Comparison of ENCODE assay signal across 34 mouse cellular contexts in the genomic region with DNA sequence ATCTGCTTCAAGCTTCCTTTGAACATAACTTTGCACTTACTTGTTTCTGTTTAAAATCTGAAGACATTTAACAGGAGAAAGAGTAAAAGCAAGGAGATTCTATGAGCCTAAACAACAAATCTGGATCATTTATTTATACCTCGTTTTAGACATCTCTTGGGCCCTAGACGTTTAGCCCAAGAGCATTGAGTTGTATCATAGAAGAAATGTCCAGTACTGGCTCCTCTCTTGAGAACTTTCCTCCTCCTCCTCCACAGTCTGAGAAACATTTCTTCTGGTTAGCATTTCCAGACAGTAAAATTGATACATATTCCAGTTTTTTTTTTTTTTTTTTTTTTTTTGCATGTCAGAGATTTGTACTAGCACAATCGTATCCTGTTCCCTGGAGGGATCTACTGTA. TPM values are rescaled to one million over a fixed set of nuclear protein-coding genes. Genes with fewer than 3 reads are reported as not detected.
"Had no signal": no experiment of that assay in that cellular context is flagged by ENCODE, and none has a peak within 500 bp of the region (broad histone marks: within the 10 kb centered on the region; RNA-seq: fewer than 3 reads in every experiment).

A gene (minus strand): TSS at position 101 of the 400 bp plus-strand sequence.

- H3K4me3 ChIP-seq: embryonic facial prominence, embryonic 10.5 days; embryonic facial prominence, embryonic 12.5 days; embryonic facial prominence, embryonic 13.5 days; embryonic facial prominence, embryonic 15.5 days; erythroblast, embryonic 14.5 days; forebrain, embryonic 10.5 days; forebrain, embryonic 12.5 days; forebrain, embryonic 13.5 days; forebrain, embryonic 15.5 days; gastrocnemius, adult 2 months had no signal

- H3K4me1 ChIP-seq: embryonic facial prominence, embryonic 10.5 days; embryonic facial prominence, embryonic 12.5 days; embryonic facial prominence, embryonic 13.5 days; embryonic facial prominence, embryonic 15.5 days; forebrain, embryonic 10.5 days; forebrain, embryonic 12.5 days; forebrain, embryonic 13.5 days; forebrain, embryonic 15.5 days had no signal

- H3K9me3 ChIP-seq: embryonic facial prominence, embryonic 10.5 days; embryonic facial prominence, embryonic 12.5 days; embryonic facial prominence, embryonic 13.5 days; embryonic facial prominence, embryonic 15.5 days; forebrain, embryonic 10.5 days; forebrain, embryonic 12.5 days; forebrain, embryonic 13.5 days; forebrain, embryonic 15.5 days had no signal

- H3K4me2 ChIP-seq: embryonic facial prominence, embryonic 12.5 days; embryonic facial prominence, embryonic 13.5 days; embryonic facial prominence, embryonic 15.5 days; forebrain, embryonic 12.5 days; forebrain, embryonic 13.5 days; forebrain, embryonic 15.5 days had no signal

- H3K9ac ChIP-seq: embryonic facial prominence, embryonic 12.5 days; embryonic facial prominence, embryonic 13.5 days; embryonic facial prominence, embryonic 15.5 days; forebrain, embryonic 12.5 days; forebrain, embryonic 13.5 days; forebrain, embryonic 15.5 days; forebrain, postnatal 0 days had no signal

- H3K36me3 ChIP-seq: embryonic facial prominence, embryonic 10.5 days; embryonic facial prominence, embryonic 12.5 days; embryonic facial prominence, embryonic 13.5 days; embryonic facial prominence, embryonic 15.5 days; forebrain, embryonic 10.5 days; forebrain, embryonic 12.5 days; forebrain, embryonic 15.5 days had no signal

- DNase-seq: cerebellum, adult 2 months; cerebellum, adult 8-10 months; cerebellum, adult 9-10 months; cerebellum, adult 9-11 months; cerebellum, postnatal 10 days; cerebellum, postnatal 14 days; cerebellum, postnatal 25 days; cerebellum, postnatal 36 days; embryo, embryonic 11 days; forebrain, postnatal 0 days; gastrocnemius, adult 2 months; gastrocnemius, postnatal 10 days; gastrocnemius, postnatal 14 days; gastrocnemius, postnatal 25 days; gastrocnemius, postnatal 36 days; heart, adult 11 months; heart, adult 18-20 months had no signal

- ATAC-seq: forebrain, embryonic 13.5 days; forebrain, embryonic 14.5 days; forebrain, embryonic 15.5 days; forebrain, embryonic 16.5 days; forebrain, postnatal 0 days had no signal

- H3K27ac ChIP-seq: embryonic facial prominence, embryonic 10.5 days; embryonic facial prominence, embryonic 12.5 days; embryonic facial prominence, embryonic 13.5 days; embryonic facial prominence, embryonic 15.5 days; forebrain, embryonic 10.5 days; forebrain, embryonic 12.5 days; forebrain, embryonic 13.5 days; forebrain, embryonic 15.5 days; gastrocnemius, adult 2 months had no signal

- H3K27me3 ChIP-seq: embryonic facial prominence, embryonic 12.5 days; embryonic facial prominence, embryonic 13.5 days; embryonic facial prominence, embryonic 15.5 days; forebrain, embryonic 12.5 days; forebrain, embryonic 13.5 days; forebrain, embryonic 15.5 days had no signal

RNA-seq across cellular contexts. Expression of the gene that starts here (rescaled TPM):
- polyA plus RNA-seq: cerebellum, adult 2 months; cortical plate, adult 2 months; embryonic facial prominence, embryonic 10.5 days; embryonic facial prominence, embryonic 11.5 days; embryonic facial prominence, embryonic 12.5 days; embryonic facial prominence, embryonic 13.5 days; embryonic facial prominence, embryonic 14.5 days; embryonic facial prominence, embryonic 15.5 days; erythroblast, embryonic 14.5 days; forebrain, embryonic 10.5 days; forebrain, embryonic 11.5 days; forebrain, embryonic 12.5 days; forebrain, embryonic 13.5 days; forebrain, embryonic 14.5 days; forebrain, embryonic 15.5 days; forebrain, embryonic 16.5 days; forebrain, postnatal 0 days; frontal cortex, adult 2 months; gonadal fat pad, adult 2 months had no signal
